Mouse (Mus musculus) hindlimb bud, embryonic 11.5 days (tissue): ENCODE results near the gene Syap1.
"Not testable (repeated sequence)": the region's sequence is repeated elsewhere in the genome, so short reads cannot be mapped to it uniquely, and the experiment has no call there.

Source experiments
- DNase-seq: peaks from one replicate; pipeline ENCODE4 v3.0.0-alpha.2; 2012; ENCODE audit warnings: low read depth, low spot score; ENCODE audit errors: extremely low spot score

Gene Syap1

DNA sequence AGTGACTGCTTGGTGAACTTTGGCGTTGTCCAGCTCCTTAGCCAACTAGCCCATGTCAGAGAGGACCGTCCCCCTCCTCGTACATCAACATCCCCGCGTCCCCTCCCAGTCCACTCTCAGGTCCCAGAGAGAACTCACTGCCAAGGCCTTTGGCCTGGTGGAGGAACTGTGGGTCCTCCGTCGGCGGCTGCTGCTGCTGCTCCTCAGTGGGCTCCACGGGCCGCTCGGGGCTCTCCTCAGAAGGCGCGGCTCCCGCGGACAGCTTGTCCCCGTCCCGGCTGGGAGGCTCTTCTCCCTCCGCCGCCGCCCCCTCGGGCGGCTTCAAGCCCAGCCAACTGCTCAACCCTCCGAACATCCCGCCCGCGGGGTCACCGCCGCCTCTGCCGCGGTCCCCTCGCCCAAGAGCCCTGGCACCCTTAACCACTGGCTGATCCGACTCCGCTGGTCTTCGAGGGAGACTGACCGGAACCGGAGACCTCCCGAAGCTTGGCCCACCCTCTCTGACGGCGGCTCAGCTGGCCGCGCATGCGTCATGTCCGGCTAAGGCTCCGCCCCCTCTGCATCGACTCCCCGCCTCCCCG lies at the start of gene Syap1:
Gene Syap1, minus strand, starts transcription at position 517 of the 581 bp plus-strand sequence.
- DNase-seq: peak; percentile 35

DNA sequence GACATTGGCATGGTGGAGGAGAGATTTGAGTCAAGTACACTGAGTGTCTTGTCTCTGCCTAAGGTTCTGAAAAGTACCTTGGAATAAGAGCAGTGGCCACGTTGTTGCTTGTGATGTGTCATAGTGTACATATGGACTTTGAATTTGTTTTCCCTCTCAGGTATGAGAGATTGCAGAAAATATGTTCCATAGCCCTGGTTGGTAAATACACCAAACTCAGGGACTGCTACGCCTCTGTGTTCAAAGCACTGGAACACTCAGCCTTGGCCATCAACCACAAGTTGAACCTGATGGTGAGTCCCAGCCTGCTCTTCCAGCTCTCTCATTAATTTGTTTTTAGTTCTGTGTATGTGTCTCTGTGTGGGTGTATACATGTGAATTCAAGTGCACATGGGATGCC lies 43.2 kb upstream of the Syap1 start:
- DNase-seq: no peak

DNA sequence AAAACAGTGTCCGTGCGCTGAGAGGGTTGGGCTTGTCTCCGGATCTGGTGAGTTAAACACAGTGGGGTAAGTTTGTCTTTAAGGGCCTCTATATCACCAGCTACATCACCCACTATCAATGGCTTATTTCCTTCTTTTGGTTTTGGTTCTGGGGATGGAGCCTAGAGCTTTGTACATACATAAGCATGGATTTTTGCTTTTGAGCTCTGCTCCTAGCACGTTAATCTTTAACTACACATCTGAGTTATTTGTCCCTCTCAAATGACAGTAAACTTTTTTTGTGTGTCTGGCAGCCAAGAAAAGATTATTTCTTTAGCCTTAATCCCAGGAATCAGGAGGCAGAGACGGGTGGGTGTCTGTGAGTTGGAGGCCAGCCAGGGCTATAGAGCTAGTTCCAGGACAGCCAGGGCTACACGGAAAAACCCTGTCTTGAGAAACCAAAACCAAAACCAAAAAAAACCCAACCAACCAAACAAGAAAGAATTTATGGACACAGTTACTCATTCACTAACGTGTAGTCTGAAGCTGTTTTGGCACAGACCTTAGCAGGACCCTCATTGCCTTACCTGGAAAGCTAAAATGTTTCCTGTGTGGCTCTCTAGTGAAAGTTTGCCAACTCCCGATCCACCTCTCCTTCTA lies 33.4 kb upstream of the Syap1 start:
- no peak for DNase-seq

- DNase-seq: no peak
These were observed 27.4 kb upstream of the Syap1 start for GRCm38 (mm10) chrX:162915697-162916096.

- no peak for DNase-seq
These were observed 25.4 kb upstream of the Syap1 start for GRCm38 (mm10) chrX:162913651-162914050.

DNA sequence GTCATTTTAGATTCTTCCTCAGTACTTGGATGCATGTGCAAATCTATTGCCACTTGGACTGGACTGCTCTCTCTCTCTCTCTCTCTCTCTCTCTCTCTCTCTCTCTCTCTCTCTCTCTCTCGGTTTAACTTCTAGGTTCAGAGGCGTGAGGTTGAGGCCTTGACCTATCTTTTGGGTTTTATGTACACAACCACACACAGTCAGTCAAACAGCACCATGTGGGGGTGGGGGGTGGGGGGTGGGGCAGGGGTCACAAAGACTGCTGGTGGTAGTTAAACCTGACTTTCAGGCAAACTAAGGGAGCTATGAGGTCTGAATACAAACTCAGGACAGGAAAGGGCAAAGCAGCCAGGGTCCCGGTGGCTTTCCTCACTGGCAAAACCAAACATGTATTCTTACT lies 19.3 kb upstream of the Syap1 start:
- DNase-seq: no peak

- DNase-seq: no peak
These were observed 13.9 kb upstream of the Syap1 start for GRCm38 (mm10) chrX:162902040-162902734.

GRCm38 (mm10) chrX:162901371-162902039 lies 13.3 kb upstream of the Syap1 start:
- DNase-seq: no peak

- no peak for DNase-seq
These were observed 12.7 kb upstream of the Syap1 start, which contains the start of gene Ctps2 for GRCm38 (mm10) chrX:162900938-162901337. Ctps2 (plus strand) TSS chrX:162901238.

GRCm38 (mm10) chrX:162888575-162889223 lies 452 bp upstream of the Syap1 start:
- DNase-seq: not testable (repeated sequence)

- DNase-seq: no peak
These were observed 10.0 kb downstream of the Syap1 start for GRCm38 (mm10) chrX:162878236-162878635.

DNA sequence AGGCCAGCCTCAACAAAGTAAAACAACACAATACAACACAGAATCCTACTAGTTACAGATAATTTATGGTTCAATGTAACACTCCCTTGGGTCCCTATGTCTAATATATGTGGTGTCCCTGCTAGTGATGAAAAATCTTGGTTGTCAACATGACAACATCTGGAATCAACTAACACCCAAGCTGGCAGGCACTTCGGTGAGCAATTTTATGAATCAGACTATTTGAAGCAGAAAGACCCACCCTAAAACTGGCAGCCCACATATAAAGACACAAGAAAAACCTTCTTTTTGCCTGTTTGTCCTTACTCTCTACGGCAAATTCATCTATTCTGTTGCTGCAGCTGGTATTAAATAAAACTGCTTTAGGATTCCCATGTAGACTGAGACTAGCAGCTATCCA lies 14.5 kb downstream of the Syap1 start:
- no peak for DNase-seq

GRCm38 (mm10) chrX:162871734-162872517 lies 16.3 kb downstream of the Syap1 start:
- DNase-seq: no peak

DNA sequence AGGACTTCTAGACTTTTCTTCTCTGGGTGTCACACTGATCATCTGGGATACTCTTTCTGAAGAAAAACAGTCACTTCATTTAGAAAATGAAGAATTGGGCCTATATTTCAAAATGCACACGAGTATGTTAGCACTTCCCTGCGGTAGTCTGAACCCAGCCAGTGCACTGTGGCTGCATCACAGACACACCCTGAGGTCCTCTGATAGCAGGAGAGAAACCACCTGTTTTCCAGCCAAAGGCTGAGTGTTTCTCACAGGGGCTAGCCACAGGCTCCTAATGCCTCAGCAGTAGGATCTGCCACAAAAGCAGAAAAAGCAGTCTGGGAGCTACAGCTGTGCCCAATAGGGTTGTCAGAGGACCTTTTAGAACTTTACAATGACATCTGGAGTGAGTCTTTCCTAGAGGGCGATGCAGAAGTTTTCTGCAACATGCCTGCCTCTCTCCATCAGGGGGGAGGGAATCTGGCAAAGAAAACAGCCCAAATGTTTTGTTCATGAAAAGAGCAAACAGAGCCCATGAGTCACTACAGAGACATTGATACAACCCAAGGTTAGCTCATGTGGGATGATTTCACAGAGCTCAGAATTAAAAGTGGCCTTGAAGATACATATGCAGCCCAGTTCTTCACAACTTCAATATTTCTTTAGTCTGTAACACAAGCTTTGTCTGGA lies 19.8 kb downstream of the Syap1 start:
- DNase-seq: no peak

DNA sequence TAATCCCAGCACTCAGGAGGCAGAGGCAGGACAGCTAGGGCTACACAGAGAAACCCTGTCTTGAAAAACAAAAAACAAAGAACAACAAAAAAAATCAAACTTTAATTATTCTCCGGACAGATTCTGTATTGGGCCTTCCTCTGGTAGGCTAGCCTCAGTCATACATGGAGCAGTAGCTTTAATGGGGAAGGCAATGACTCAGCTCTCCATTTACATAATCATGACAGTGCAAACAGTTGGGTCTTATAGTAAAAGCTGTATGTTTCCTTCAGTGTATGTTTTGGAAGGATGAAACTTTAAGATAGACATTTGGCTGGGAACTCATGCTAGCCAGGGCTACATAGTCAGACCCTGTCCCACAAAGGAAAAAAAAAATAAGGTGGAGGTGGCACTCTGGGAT lies 39.6 kb downstream of the Syap1 start:
- DNase-seq: no peak

DNA sequence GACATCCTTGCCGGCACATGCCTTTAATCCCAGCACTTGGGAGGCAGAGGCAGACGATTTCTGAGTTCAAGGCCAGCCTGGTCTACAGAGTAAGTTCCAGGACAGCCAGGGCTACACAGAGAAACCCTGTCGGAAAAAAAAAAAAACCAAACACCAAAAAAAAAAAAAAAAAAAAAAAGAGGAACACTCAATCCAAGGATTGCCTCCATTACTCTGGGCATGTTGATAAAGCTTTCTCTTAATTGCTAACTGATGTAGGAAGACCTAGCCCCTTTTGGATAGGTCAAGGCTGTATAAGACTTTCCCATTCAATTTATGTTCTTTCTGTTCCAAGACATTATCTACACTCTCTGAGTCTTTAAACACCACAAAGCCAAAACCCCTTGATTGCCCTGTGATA lies 42.7 kb downstream of the Syap1 start:
- no peak for DNase-seq

DNA sequence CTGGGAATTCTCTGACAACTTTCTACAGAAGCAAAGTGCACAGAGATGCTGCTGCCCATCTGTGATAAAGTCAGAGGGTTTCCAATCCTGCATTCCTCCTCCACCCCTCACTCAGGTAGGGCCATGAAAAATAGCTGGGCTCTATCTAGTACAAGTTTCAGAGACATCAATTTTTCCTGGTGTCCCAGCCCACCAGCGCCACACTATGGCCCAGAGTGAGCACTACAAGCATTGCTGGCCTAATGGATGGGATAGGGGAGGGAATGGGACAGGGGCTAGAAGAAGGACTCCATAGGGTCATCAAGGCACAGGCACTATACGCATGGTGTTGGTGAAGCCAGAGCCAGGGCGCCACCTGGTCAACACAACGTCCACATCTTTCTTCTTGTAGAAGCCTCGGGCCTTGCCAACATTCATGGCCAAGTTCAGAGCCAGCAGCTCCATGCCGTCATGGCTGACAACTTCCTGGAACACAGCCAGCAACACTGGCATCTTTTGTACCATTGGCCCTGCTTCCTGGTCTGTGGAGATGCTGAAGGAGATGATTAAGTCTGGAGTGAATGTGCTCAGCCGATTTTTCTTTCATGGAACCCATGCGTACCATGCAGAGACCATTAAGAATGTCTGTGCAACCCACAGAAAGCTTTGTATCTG lies 43.7 kb downstream of the Syap1 start:
- DNase-seq: no peak

DNA sequence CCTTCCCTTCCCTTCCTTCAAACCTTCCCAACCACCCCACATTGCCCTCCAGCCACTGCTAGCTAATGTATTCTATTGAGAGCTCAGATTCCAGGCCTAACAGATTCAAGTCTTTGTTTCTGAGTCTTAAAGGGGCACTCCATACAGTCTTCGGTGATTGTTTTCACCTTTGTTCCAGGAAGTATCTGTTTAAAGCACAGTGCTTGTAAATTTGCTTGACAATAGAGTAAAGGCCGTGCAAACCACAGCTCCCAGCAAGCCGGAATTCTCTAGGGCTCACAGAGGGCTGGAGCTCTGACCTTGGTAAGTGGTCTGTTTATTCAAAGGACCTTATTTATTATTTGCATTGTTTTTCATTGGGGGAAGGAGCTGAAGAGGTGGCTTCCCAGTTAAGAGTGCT lies 56.1 kb downstream of the Syap1 start:
- no peak for DNase-seq

DNA sequence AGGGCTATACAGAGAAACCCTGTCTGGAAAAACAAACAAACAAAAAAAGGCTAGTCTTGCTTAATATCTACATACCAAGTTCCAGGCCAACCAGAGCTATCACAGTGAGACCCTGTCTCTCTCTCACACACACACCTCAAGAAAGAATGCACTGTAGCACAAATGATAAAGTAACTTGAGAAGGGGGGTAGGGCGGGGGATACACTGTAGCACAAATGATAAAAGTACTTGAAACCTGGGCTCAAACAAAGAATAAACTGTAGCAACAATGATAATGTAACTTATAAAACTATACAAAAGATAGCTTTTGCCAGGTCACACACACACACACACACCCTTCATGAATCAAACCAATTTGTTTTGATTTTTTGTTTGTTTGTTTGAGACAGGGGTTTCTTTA lies 56.7 kb downstream of the Syap1 start:
- no peak for DNase-seq
